In genomic region chr19:20156398-20156937, GRCm38 (mm10) we compare ENCODE assay signal across 24 mouse cellular contexts.
DNase-seq lines count a peak whose midpoint lies in the region; ATAC-seq lines count a peak whose summit lies in the region.
"Had no signal": no experiment of that assay in that cellular context is flagged by ENCODE, and none has a peak within 500 bp of the region (broad histone marks: within the 10 kb centered on the region; RNA-seq: fewer than 3 reads in every experiment).

No protein-coding gene starts in this region.

- H3K27me3 ChIP-seq in hindbrain, embryonic 13.5 days, result no peaks in the 10 kb centered on the region
- no peaks in the 10 kb centered on the region for H3K27me3 ChIP-seq in hindbrain, embryonic 10.5 days (ENCODE audit: insufficient read depth, poor library complexity, severe bottlenecking)
- no peaks in the 10 kb centered on the region for H3K27me3 ChIP-seq in neural tube, embryonic 13.5 days
- H3K27me3 ChIP-seq in neural tube, embryonic 14.5 days (ENCODE audit: control insufficient read depth, insufficient read depth, low read length), result no peaks in the 10 kb centered on the region
- H3K27me3 ChIP-seq in limb, embryonic 10.5 days (ENCODE audit: low read depth, poor library complexity, severe bottlenecking), result no peaks in the 10 kb centered on the region
- H3K27me3 ChIP-seq: embryonic facial prominence, embryonic 12.5 days; embryonic facial prominence, embryonic 15.5 days; forebrain, embryonic 12.5 days had no signal

- no peaks in the 10 kb centered on the region for H3K4me1 ChIP-seq in hindbrain, embryonic 13.5 days (replicated peaks)
- H3K4me1 ChIP-seq in hindbrain, embryonic 10.5 days (replicated peaks), result no peaks in the 10 kb centered on the region
- H3K4me1 ChIP-seq in neural tube, embryonic 13.5 days (replicated peaks), result no peaks in the 10 kb centered on the region
- no peaks in the 10 kb centered on the region for H3K4me1 ChIP-seq in neural tube, embryonic 14.5 days (ENCODE audit: control insufficient read depth, insufficient read depth, low read length)
- no peaks in the 10 kb centered on the region for H3K4me1 ChIP-seq in limb, embryonic 10.5 days
- H3K4me1 ChIP-seq: embryonic facial prominence, embryonic 12.5 days; embryonic facial prominence, embryonic 15.5 days; forebrain, embryonic 10.5 days; forebrain, embryonic 12.5 days had no signal

- no peak overlapping the region for H3K9ac ChIP-seq in hindbrain, embryonic 13.5 days
- H3K9ac ChIP-seq in neural tube, embryonic 13.5 days, result no peak overlapping the region
- H3K9ac ChIP-seq in neural tube, embryonic 14.5 days (replicated peaks; ENCODE audit: low read depth, low read length), result no peak overlapping the region
- H3K9ac ChIP-seq: embryonic facial prominence, embryonic 12.5 days; embryonic facial prominence, embryonic 15.5 days; forebrain, embryonic 12.5 days had no signal

- no peaks in the 10 kb centered on the region for H3K36me3 ChIP-seq in hindbrain, embryonic 13.5 days
- H3K36me3 ChIP-seq in hindbrain, embryonic 10.5 days, result no peaks in the 10 kb centered on the region
- no peaks in the 10 kb centered on the region for H3K36me3 ChIP-seq in neural tube, embryonic 13.5 days
- H3K36me3 ChIP-seq in neural tube, embryonic 14.5 days (ENCODE audit: control insufficient read depth, insufficient read depth, low read length), result no peaks in the 10 kb centered on the region
- no peaks in the 10 kb centered on the region for H3K36me3 ChIP-seq in limb, embryonic 10.5 days
- H3K36me3 ChIP-seq: embryonic facial prominence, embryonic 12.5 days; embryonic facial prominence, embryonic 15.5 days; forebrain, embryonic 10.5 days; forebrain, embryonic 12.5 days had no signal

- H3K4me3 ChIP-seq in hindbrain, embryonic 13.5 days, result no peak overlapping the region
- H3K4me3 ChIP-seq in hindbrain, embryonic 10.5 days, result no peak overlapping the region
- H3K4me3 ChIP-seq in neural tube, embryonic 13.5 days, result no peak overlapping the region
- no peak overlapping the region for H3K4me3 ChIP-seq in neural tube, embryonic 14.5 days (ENCODE audit: low read depth, low read length)
- H3K4me3 ChIP-seq in limb, embryonic 10.5 days, result no peak overlapping the region
- H3K4me3 ChIP-seq: embryonic facial prominence, embryonic 12.5 days; embryonic facial prominence, embryonic 15.5 days; erythroblast, embryonic 14.5 days; forebrain, embryonic 10.5 days; forebrain, embryonic 12.5 days had no signal

- H3K27ac ChIP-seq in hindbrain, embryonic 13.5 days, result no peak overlapping the region
- H3K27ac ChIP-seq in hindbrain, embryonic 10.5 days, result no peak overlapping the region
- H3K27ac ChIP-seq in neural tube, embryonic 13.5 days (replicated peaks), result no peak overlapping the region
- no peak overlapping the region for H3K27ac ChIP-seq in neural tube, embryonic 14.5 days (ENCODE audit: low read depth, low read length)
- no peak overlapping the region for H3K27ac ChIP-seq in limb, embryonic 10.5 days
- H3K27ac ChIP-seq: embryonic facial prominence, embryonic 12.5 days; embryonic facial prominence, embryonic 15.5 days; forebrain, embryonic 10.5 days; forebrain, embryonic 12.5 days had no signal

- DNase-seq in hindbrain, embryonic 10.5 days (ENCODE audit: low spot score), result no peak
- DNase-seq in neural tube, embryonic 10.5 days (ENCODE audit: extremely low spot score, low spot score), result no peak
- DNase-seq in limb, embryonic 10.5 days (ENCODE audit: low spot score), result no peak
- no peak for DNase-seq in left cerebral cortex, adult 9 months (ENCODE audit: low spot score in 2 of 2)
- DNase-seq: adrenal gland, adult 8-10 months; adrenal gland, postnatal 14 days; adrenal gland, postnatal 36 days; cerebellum, adult 11 months; cerebellum, adult 18-20 months; cerebellum, adult 8-10 months; cerebellum, adult 9-11 months; cerebellum, postnatal 14 days; cerebellum, postnatal 36 days; embryo, embryonic 11 days had no signal

- WGBS in hindbrain, embryonic 13.5 days, result 50% methylated on average over 1 of the region's 1 CpGs
- WGBS in hindbrain, embryonic 10.5 days, result 79% methylated on average over 1 of the region's 1 CpGs
- 39% methylated on average over 1 of the region's 1 CpGs for WGBS in neural tube, embryonic 13.5 days
- WGBS in neural tube, embryonic 14.5 days, result 26% methylated on average over 1 of the region's 1 CpGs
- WGBS in limb, embryonic 10.5 days, result 82% methylated on average over 1 of the region's 1 CpGs

- peak; percentile 73 for ATAC-seq in hindbrain, embryonic 13.5 days (ENCODE audit: low FRiP score)
- peak; percentile 72 for ATAC-seq in neural tube, embryonic 13.5 days (ENCODE audit: low read depth)
- ATAC-seq in neural tube, embryonic 14.5 days (ENCODE audit: low read depth), result peak; percentile 84
- ATAC-seq: forebrain, embryonic 14.5 days; forebrain, embryonic 16.5 days had no signal

- no peaks in the 10 kb centered on the region for H3K9me3 ChIP-seq in hindbrain, embryonic 13.5 days
- no peaks in the 10 kb centered on the region for H3K9me3 ChIP-seq in hindbrain, embryonic 10.5 days
- no peaks in the 10 kb centered on the region for H3K9me3 ChIP-seq in neural tube, embryonic 13.5 days
- H3K9me3 ChIP-seq in neural tube, embryonic 14.5 days (ENCODE audit: control insufficient read depth, low read length), result no peaks in the 10 kb centered on the region
- no peaks in the 10 kb centered on the region for H3K9me3 ChIP-seq in limb, embryonic 10.5 days (replicated peaks)
- H3K9me3 ChIP-seq: embryonic facial prominence, embryonic 12.5 days; embryonic facial prominence, embryonic 15.5 days; forebrain, embryonic 10.5 days; forebrain, embryonic 12.5 days had no signal

- no peak overlapping the region for H3K4me2 ChIP-seq in hindbrain, embryonic 13.5 days
- no peak overlapping the region for H3K4me2 ChIP-seq in neural tube, embryonic 13.5 days
- H3K4me2 ChIP-seq in neural tube, embryonic 14.5 days (ENCODE audit: low read depth, low read length), result no peak overlapping the region
- H3K4me2 ChIP-seq: embryonic facial prominence, embryonic 12.5 days; embryonic facial prominence, embryonic 15.5 days; forebrain, embryonic 12.5 days had no signal
